Mouse (Mus musculus) left cerebral cortex, postnatal 36 days (tissue): ENCODE measurements at regions not wholly inside any gene's neighbourhood (a gene's known extent, or its start where the extent isn't known, plus 50 kb on each side); places are given as distances from the start of the nearest gene placed in this dataset.

Experiments
- DNase-seq, 2 experiments: peaks; one replicate each; pipeline ENCODE4 v3.0.0; 2021 to 2022; ENCODE audit warnings: low spot score in 2 of 2, mixed read lengths in 1 of 2
- intact Hi-C: fragments of 180-260 bp; cut with DNase I; formaldehyde crosslinking; loops from one replicate; pipeline ENCODE4 v1.15.1; 2025

GRCm38 (mm10) chr16:78057549-78057948 is 243.7 kb upstream of the Cxadr start:
- no peak for DNase-seq

GRCm38 (mm10) chr16:78052133-78052532 is 249.2 kb upstream of the Cxadr start:
- intact Hi-C loops = no loop called here

More at GRCm38 (mm10) chr16:78057549-78057948, 243.7 kb upstream of the Cxadr start:
- intact Hi-C loops = no loop called here

GRCm38 (mm10) chr16:78040149-78040920 is 261.0 kb upstream of the Cxadr start:
- no peak for DNase-seq
- intact Hi-C loops = no loop called here

More at GRCm38 (mm10) chr16:78052133-78052532, 249.2 kb upstream of the Cxadr start:
- DNase-seq = no peak

DNA sequence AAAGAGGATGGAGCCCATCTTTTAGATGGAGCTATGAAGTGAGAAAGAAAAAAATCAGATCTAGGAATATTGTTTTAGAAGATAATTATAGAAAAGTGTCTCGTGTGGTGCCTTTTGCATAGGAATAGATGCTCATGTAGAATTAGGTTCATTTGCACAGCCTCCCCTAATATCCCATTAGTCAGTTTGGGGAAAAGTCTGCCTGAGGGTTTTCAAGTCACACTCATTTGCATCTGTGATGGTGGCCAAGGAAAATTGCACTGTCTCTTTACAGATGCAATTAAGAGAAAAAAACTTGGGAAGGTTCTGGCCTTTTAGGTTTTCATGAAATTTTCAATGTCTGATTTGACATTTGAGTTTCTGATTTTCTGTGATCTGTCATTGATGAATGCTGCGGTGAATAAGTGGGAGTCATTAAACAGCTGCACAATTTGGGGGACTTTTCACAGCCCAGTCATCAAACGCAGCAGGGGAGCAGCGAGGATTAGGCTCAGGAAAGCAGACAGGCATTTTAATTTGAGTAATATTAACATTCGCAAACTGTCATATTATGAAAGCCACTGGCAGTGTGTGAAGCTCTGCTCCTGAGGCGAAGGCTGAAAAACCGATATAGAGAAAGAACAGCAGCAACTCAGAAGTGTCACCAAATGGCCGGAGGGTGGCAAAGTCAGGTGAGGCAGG is 281.5 kb upstream of the Cxadr start:
- no peak for DNase-seq
- intact Hi-C loops = no loop called here

GRCm38 (mm10) chr16:78015401-78015800 is 285.9 kb upstream of the Cxadr start:
- intact Hi-C loops = no loop called here
- no peak for DNase-seq

GRCm38 (mm10) chr16:78013049-78013819 is 288.1 kb upstream of the Cxadr start:
- intact Hi-C loops = no loop called here
- DNase-seq = no peak

- intact Hi-C loops = no loop called here
Measured at GRCm38 (mm10) chr16:78004016-78004415, 297.3 kb upstream of the Cxadr start.

DNA sequence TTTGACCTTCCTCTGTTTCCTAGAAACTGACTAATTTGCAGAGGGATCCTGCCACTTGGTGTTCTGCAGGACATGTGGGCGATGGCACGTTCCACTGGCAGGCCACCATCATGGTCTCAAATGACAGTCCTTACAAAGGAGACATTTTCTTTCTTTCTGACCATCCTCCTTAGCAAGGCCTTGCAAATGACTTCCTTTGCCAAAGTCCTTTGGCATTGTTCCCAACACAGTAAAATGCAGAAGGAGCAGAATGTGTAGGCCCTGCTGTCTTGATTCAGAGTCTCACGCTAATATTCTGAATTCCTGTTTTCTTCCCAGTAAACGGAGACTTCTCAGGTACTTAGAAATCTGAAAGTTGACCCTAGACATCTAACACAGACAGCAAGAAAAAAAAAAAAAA is 308.3 kb upstream of the Cxadr start:
- no peak for DNase-seq
- intact Hi-C loops = no loop called here

More at GRCm38 (mm10) chr16:78004016-78004415, 297.3 kb upstream of the Cxadr start:
- no peak for DNase-seq

- intact Hi-C loops = no loop called here
- DNase-seq = no peak
Measured at GRCm38 (mm10) chr16:77989791-77990325, 311.4 kb upstream of the Cxadr start.

DNA sequence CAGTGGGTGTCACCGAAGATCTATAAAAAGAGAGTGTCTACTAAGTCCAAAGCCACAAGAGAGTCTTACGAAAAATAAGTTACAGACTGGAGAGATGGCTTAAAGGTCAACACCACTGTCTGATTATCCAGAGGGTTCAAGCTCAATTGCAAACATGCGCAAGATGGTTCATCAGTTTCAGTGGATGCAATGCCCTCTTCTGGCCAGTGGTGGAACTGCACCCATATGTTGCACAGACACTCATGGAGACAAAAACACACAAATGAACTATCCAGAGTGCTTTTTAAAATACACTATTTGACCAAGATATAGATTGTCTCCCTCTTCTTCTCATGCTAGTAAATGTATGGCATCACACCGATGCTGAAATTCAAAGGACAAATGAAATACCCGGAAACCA is 312.1 kb upstream of the Cxadr start:
- intact Hi-C loops = no loop called here
- DNase-seq = no peak

DNA sequence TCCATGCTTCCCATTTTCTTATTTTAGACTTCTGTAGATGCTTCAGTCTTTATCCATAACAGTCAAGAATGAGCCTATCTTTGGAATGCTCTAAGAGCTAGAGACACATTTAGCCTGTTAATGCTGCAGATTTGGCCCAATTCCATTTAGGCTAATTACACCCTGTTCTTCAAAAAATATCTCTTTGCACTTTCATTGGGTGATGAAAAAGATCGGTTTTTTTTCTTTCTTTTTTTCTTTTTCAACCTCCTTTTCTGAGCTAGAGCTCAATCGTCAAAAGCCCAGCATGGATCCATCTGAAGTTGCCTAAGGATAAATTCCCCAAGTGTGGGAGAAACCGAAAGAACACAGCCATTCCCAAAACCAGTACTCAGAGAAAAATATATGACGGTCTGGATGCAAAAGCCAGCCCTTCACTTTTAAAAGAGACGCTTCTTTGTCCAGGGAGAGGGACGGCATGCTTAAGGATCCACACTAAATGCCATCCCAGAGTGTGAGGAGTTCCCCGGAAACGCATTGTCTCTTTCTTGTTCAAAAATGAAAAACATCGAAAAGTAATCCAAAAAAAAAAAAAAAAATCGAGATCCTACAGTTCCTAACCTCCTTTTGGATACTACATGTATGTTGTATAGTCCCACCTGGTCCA is 314.3 kb upstream of the Cxadr start:
- DNase-seq = no peak
- intact Hi-C loops = no loop called here

DNA sequence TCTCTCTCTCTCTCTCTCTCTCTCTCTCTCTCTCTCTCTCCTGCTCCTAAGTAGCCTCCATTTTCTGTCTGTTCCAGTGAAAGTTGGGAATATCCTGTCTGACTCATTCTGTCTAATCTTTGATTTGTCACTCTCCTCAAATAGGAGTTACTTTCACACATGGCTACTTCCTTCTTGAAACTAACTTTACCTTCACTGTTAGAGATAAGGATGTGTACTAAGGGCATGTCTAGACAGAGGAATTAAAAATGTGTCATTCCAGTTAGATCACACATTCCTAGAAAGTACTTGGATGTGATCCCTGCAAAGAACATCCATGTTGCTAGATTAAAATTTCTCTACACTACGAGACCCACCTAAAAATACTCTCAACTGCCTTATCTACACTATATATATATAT is 346.9 kb upstream of the Gm11146 start:
- DNase-seq = no peak
- intact Hi-C loops = no loop called here

DNA sequence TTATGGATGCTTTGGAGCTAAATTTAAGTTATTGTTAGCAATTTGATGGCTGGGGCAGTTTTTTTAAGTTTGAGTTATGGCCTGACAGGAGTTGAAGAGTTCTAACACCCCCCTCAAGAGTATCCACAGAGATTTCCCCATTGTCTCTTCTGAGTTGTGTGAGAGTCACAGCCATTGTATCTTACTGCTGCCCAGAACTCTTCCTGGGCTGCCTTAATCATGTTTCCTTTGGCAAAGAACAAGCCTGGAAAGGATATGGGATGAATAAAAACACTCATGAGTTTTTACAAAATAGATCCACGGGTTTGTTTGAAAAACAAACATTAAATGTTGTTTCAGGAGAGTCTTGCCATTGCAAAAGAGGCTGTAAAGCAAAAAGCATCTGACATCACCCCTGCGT is 343.5 kb upstream of the Gm11146 start:
- intact Hi-C loops = no loop called here

GRCm38 (mm10) chr16:77931025-77931723 is 329.3 kb upstream of the Gm11146 start:
- intact Hi-C loops = no loop called here
- DNase-seq = no peak

More for the DNA sequence above, 343.5 kb upstream of the Gm11146 start:
- DNase-seq = no peak

DNA sequence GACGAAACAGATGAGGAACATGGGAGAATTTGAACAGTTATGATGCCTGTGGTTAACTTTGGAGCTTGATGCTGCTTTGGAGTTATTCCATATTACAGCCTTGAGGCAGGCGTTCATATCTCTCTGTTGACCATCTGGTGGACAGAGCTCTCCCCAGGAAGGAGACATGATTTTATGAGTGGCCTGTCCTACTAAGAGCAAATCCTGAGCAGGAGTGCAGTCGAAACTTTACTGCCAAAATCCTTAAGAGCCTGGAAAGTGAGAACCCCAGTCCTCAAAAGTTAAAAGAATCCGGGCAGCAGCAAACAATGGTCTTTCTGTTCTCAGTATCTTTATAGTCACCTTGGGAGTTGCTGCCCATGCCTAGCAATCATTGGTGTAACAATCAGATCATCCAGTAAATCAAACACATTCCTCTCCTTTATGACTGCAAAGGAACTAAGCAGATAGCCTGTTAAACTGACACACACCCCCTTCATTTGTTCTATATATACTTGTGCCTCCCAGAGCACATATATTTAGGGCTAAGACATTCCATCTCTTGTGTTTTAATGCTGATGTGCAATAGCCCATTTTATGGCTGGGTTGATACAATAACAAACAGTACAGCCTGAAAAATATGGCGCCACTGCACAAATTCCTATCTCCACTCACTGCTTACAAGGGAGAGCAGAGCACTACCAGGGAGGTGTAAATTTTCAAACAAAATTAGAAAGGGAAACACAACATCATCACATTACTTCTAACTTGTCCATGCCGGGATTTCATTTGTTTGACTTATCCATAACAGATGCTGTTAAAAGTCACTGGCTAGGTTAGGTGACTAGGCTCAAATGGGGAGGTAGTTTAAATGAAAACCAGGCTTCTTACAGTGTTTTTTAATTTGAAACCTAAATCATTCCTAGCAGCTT is 312.5 kb upstream of the Gm11146 start:
- intact Hi-C loops = no loop called here
- DNase-seq = no peak

DNA sequence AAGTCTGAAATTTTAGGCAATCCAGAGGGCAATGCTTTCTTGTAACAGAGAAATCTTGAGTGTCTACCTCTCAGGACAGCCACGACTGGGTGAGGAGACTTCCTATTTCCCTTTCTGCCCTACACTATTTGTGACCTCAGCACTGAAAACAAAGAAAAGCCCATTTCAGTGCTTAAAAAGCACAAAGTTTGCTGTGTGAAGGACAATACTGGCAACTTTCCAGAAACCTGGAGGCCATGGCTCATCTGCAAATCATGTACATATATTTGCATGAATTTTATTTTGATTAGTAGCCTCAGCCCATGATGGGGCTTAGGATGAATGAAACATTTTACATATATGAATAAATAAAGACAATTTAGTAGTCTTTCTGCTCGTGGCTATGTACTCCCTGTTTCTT is 292.4 kb upstream of the Gm11146 start:
- intact Hi-C loops = no loop called here
- DNase-seq = no peak

- intact Hi-C loops = no loop called here
- DNase-seq = no peak
Measured at GRCm38 (mm10) chr16:77893690-77894089, 291.8 kb upstream of the Gm11146 start.

GRCm38 (mm10) chr16:77892731-77893130 is 290.8 kb upstream of the Gm11146 start:
- intact Hi-C loops = no loop called here
- DNase-seq = no peak
